Mouse (Mus musculus): ENCODE measurements at regions not wholly inside any gene's neighbourhood (a gene's known extent, or its start where the extent isn't known, plus 50 kb on each side); places are given as distances from the start of the nearest gene placed in this dataset.

- TF ChIP-seq CTCF (IDR thresholded peaks at IDR 0.05) (no peak), EP300 (IDR thresholded peaks at IDR 0.05) (no peak)
Measured at GRCm38 (mm10) chr4:82226197-82227119, 479.1 kb downstream of the Nfib start.

All from lung, postnatal 0 days (tissue).